Mouse (Mus musculus): ENCODE results near the gene Gm9507.

DNA sequence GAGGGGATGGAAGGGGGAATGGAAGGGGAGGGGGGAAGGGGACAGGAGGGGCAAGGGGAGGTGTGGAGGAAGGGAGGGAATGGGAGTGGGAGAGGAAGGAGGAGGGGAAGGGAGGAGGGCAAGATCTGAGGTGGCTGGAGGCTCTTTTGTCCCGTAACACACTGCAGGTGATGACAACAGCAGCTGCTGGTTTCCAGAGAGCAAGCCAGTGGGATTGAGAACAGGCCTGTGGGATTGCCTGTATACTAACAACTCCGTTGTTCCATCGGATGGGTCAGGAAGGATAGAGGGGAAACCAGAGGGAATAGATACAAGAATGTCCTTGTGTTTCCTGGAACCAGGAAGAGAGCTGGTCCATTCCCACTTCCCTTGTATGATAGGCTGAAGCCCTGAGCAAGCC, 14.0 kb downstream of the Gm9507 start:
- no peak for TF ChIP-seq POLR2A (IDR thresholded peaks at IDR 0.05; ENCODE audit: control insufficient read depth, low read depth, low read length)
- TF ChIP-seq CTCF (IDR thresholded peaks at IDR 0.05; ENCODE audit: control insufficient read depth, insufficient read depth, insufficient replicate concordance, low read depth, low read length), result no peak
